ENCODE assay signal across 26 mouse cellular contexts in the genomic region with DNA sequence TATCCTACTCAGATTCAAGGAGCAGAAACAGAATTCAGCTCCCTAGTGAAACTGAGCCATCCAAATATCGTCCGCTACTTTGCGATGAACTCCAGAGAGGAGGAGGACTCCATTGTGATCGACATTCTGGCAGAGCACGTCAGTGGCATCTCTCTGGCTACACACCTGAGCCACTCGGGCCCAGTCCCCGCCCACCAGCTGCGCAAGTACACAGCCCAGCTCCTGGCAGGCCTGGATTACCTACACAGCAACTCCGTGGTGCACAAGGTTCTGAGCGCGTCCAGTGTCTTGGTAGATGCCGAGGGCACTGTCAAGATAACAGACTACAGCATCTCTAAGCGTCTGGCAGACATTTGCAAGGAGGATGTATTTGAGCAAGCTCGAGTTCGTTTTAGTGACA. TPM values are rescaled to one million over a fixed set of nuclear protein-coding genes. Genes with fewer than 3 reads are reported as not detected.
DNase-seq lines count a peak whose midpoint lies in the region; ATAC-seq and TF ChIP-seq lines count a peak whose summit lies in the region.
"Had no signal": no experiment of that assay in that cellular context is flagged by ENCODE, and none has a peak within 500 bp of the region (broad histone marks: within the 10 kb centered on the region; RNA-seq: fewer than 3 reads in every experiment).

No protein-coding gene starts in this region.

- WGBS in heart, adult 2 months, result 66% methylated on average over 15 of the region's 15 CpGs
- WGBS in lung, adult 2 months, result 65% methylated on average over 15 of the region's 15 CpGs

- no peaks in the 10 kb centered on the region for H3K4me1 ChIP-seq in heart, adult 2 months (ENCODE audit: control insufficient read depth, insufficient read depth, low read length)
- H3K4me1 ChIP-seq in lung, adult 2 months (ENCODE audit: control insufficient read depth, insufficient read depth, low read length), result 0 out of 2 replicates have a peak, but pooled peaks cover 3% of the 10 kb centered on the region
- H3K4me1 ChIP-seq: embryonic facial prominence, embryonic 10.5 days; embryonic facial prominence, embryonic 13.5 days; forebrain, embryonic 12.5 days; forebrain, embryonic 15.5 days; hindbrain, embryonic 10.5 days had no signal

- no peaks in the 10 kb centered on the region for H3K27me3 ChIP-seq in heart, adult 2 months (ENCODE audit: control insufficient read depth, insufficient read depth, low read length)
- H3K27me3 ChIP-seq: embryonic facial prominence, embryonic 13.5 days; forebrain, embryonic 12.5 days; forebrain, embryonic 15.5 days; heart, embryonic 13.5 days; hindbrain, embryonic 13.5 days; Patski had no signal

- H3K4me3 ChIP-seq in heart, adult 2 months, result no peak overlapping the region
- no peak overlapping the region for H3K4me3 ChIP-seq in lung, adult 2 months (replicated peaks; ENCODE audit: extremely low read depth, low read depth, low read length)
- H3K4me3 ChIP-seq: embryonic facial prominence, embryonic 10.5 days; embryonic facial prominence, embryonic 13.5 days; erythroblast, embryonic 14.5 days; forebrain, embryonic 12.5 days; forebrain, embryonic 15.5 days; heart, embryonic 13.5 days; hindbrain, embryonic 10.5 days; hindbrain, embryonic 13.5 days had no signal

- peak overlapping the region; percentile 11; the same call in 1 of the 2 replicates for H3K27ac ChIP-seq in heart, adult 2 months
- H3K27ac ChIP-seq: embryonic facial prominence, embryonic 10.5 days; embryonic facial prominence, embryonic 13.5 days; forebrain, embryonic 12.5 days; forebrain, embryonic 15.5 days; heart, embryonic 13.5 days; hindbrain, embryonic 10.5 days; hindbrain, embryonic 13.5 days had no signal

- TF ChIP-seq EP300 in heart, adult 2 months (IDR thresholded peaks at IDR 0.05; ENCODE audit: insufficient read depth, low read depth, low read length), result no peak

- H3K36me3 ChIP-seq in heart, adult 2 months (ENCODE audit: control insufficient read depth, insufficient read depth, low read length), result no peaks in the 10 kb centered on the region

- TF ChIP-seq POLR2A in heart, adult 2 months (IDR thresholded peaks at IDR 0.05; ENCODE audit: insufficient read depth, low read depth, low read length), result no peak
- TF ChIP-seq POLR2A in lung, adult 2 months (IDR thresholded peaks at IDR 0.05; ENCODE audit: borderline replicate concordance, extremely low read depth, low read depth, low read length), result no peak

- DNase-seq in heart, adult 2 months, result no peak
- DNase-seq in heart, postnatal 25 days (ENCODE audit: low spot score), result no peak
- peak; percentile 50 for DNase-seq in lung, adult 2 months
- DNase-seq in lung, postnatal 10 days, result peak; percentile 30
- peak; percentile 67 for DNase-seq in lung, postnatal 36 days
- no peak for DNase-seq in left cerebral cortex, postnatal 4 days
- no peak for DNase-seq in thymus, postnatal 36 days
- DNase-seq: adrenal gland, postnatal 14 days; cerebellum, adult 11 months; cerebellum, adult 8-10 months; cerebellum, postnatal 10 days; cerebellum, postnatal 36 days; embryo, embryonic 11 days; gastrocnemius, postnatal 10 days; gastrocnemius, postnatal 36 days had no signal

- ATAC-seq in granulocyte monocyte progenitor cell, adult 5-6 weeks (replicated peaks; ENCODE audit: poor library complexity, severe bottlenecking), result no peak
- ATAC-seq: forebrain, embryonic 15.5 days; hindbrain, embryonic 16.5 days; Patski had no signal

- TF ChIP-seq CTCF in heart, adult 2 months (IDR thresholded peaks at IDR 0.05), result no peak
- TF ChIP-seq CTCF in lung, adult 2 months (IDR thresholded peaks at IDR 0.05; ENCODE audit: insufficient read depth, low read length), result no peak

- intact Hi-C loops in heart, adult 2 months (cut with DNase I), result loop anchor here (5.0 kb wide), 1 partner anchor 35 kb away; the partner anchor contains the start of gene Eif2ak4
- intact Hi-C loops in heart, postnatal 25 days (cut with DNase I), result no loop called here
- intact Hi-C loops in left cerebral cortex, postnatal 4 days (cut with DNase I), result no loop called here

- H3K79me2 ChIP-seq in heart, adult 2 months (replicated peaks; ENCODE audit: control insufficient read depth, insufficient read depth, low read length), result no peaks in the 10 kb centered on the region

- H3K9ac ChIP-seq in heart, adult 2 months (ENCODE audit: low read depth, low read length), result no peak overlapping the region
- H3K9ac ChIP-seq: embryonic facial prominence, embryonic 13.5 days; forebrain, embryonic 12.5 days; forebrain, embryonic 15.5 days; heart, embryonic 13.5 days; hindbrain, embryonic 13.5 days had no signal

RNA-seq across cellular contexts. Expression of gene Eif2ak4, which starts 33.5 kb away (rescaled TPM):
- total RNA-seq in heart, adult 2 months (2021), result 1 to 10 TPM; 6.1 to 7.0 TPM
- 4.6 and 5.0 TPM in 2 replicates for polyA plus RNA-seq in heart, adult 2 months (2012; rRNA removed)
- 1 to 10 TPM; 5.6 to 6.4 TPM for total RNA-seq in heart, postnatal 25 days (2021)
- polyA plus RNA-seq in lung, adult 2 months (2012; rRNA removed), result 11.1 and 12.2 TPM in 2 replicates
- total RNA-seq in granulocyte monocyte progenitor cell, adult 5-6 weeks (2014; fragmentation: Nextera tagmentation), result 16.3 and 20.0 TPM in 2 replicates
- total RNA-seq in granulocyte monocyte progenitor cell, adult 5-6 weeks (2017), result 12.7 and 17.5 TPM in 2 replicates
- 10 to 100 TPM; 23.1 to 26.7 TPM for total RNA-seq in left cerebral cortex, postnatal 4 days (2021)

RNA-seq across cellular contexts. Expression of gene Gpr176, which starts 48.7 kb away (rescaled TPM):
- total RNA-seq in heart, adult 2 months (2021), result under 1 TPM; 0.07 to 0.10 TPM
- 0.12 and 0.23 TPM in 2 replicates for polyA plus RNA-seq in heart, adult 2 months (2012; rRNA removed)
- total RNA-seq in heart, postnatal 25 days (2021), result under 1 TPM; 0.10 to 0.11 TPM
- polyA plus RNA-seq in lung, adult 2 months (2012; rRNA removed), result 0.26 and 0.31 TPM in 2 replicates
- total RNA-seq in granulocyte monocyte progenitor cell, adult 5-6 weeks (2014; fragmentation: Nextera tagmentation), result not detected in 2 replicates
- not detected in 2 replicates for total RNA-seq in granulocyte monocyte progenitor cell, adult 5-6 weeks (2017)
- total RNA-seq in left cerebral cortex, postnatal 4 days (2021), result 10 to 100 TPM; 11.2 to 13.3 TPM
- total RNA-seq: gastrocnemius, postnatal 36 days had no signal
- polyA plus RNA-seq: erythroblast, embryonic 14.5 days had no signal

RNA-seq across cellular contexts. Expression of gene Srp14, which starts 57.6 kb away (rescaled TPM):
- total RNA-seq in heart, adult 2 months (2021), result 100 to 1,000 TPM; 116 to 129 TPM
- polyA plus RNA-seq in heart, adult 2 months (2012; rRNA removed), result 64.9 and 112 TPM in 2 replicates
- 100 to 1,000 TPM; 107 to 116 TPM for total RNA-seq in heart, postnatal 25 days (2021)
- 53.4 and 70.5 TPM in 2 replicates for polyA plus RNA-seq in lung, adult 2 months (2012; rRNA removed)
- 221 and 248 TPM in 2 replicates for total RNA-seq in granulocyte monocyte progenitor cell, adult 5-6 weeks (2014; fragmentation: Nextera tagmentation)
- 186 and 206 TPM in 2 replicates for total RNA-seq in granulocyte monocyte progenitor cell, adult 5-6 weeks (2017)
- 100 to 1,000 TPM; 159 to 170 TPM for total RNA-seq in left cerebral cortex, postnatal 4 days (2021)

Comparison
In these comparisons a context has a peak if more than half of its experiments do, and no peak if none do; other contexts are left out.
1. DNase-seq: peak in lung, adult 2 months (single experiment), lung, postnatal 10 days (single experiment) and lung, postnatal 36 days (single experiment); none in heart, adult 2 months (0 of 2), heart, postnatal 25 days (single experiment), left cerebral cortex, postnatal 4 days (single experiment) and thymus, postnatal 36 days (0 of 2).
2. RNA of gene Gpr176, which starts 48.7 kb away (total RNA-seq): 11.2 to 13.3 TPM in left cerebral cortex, postnatal 4 days; 0.10 to 0.11 TPM in heart, postnatal 25 days, 0.07 to 0.10 TPM in heart, adult 2 months and not detected in granulocyte monocyte progenitor cell, adult 5-6 weeks; every median in the first group is over 10 times any median in the second.